Mouse (Mus musculus): Measurements from ENCODE around the gene Prr14. TPM values are rescaled to one million over a fixed set of nuclear protein-coding genes. Genes with fewer than 3 reads are reported as not detected.
"Not testable (repeated sequence)": the region's sequence is repeated elsewhere in the genome, so short reads cannot be mapped to it uniquely, and the experiment has no call there.

Gene Prr14
- 63.5 to 76.8 TPM (median 69.4 TPM) in 3 replicates for total RNA-seq (2017)

DNA sequence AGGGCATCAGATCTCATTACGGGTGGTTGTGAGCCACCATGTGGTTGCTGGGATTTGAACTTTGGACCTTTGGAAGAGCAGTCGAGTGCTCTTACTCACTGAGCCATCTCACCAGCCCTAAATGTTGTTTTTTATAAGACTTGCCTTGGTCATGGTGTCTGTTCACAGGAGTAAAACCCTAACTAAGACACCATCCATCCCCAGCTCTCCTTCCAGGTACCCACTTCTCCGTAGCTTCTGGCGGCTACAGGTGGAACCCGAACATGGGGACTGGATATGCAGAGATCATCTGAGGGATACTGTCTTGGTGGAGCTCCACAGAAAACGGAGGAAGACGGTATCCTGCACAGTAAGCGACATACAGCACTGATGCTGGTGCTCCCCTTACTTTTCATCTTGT is at the start of gene Prr14:
Prr14 (plus strand) TSS at position 301 of the 400 bp plus-strand sequence.
- not testable (repeated sequence) for ATAC-seq (replicated peaks; ENCODE audit: insufficient number of reproducible peaks, low FRiP score, low TSS enrichment, poor library complexity, severe bottlenecking)

DNA sequence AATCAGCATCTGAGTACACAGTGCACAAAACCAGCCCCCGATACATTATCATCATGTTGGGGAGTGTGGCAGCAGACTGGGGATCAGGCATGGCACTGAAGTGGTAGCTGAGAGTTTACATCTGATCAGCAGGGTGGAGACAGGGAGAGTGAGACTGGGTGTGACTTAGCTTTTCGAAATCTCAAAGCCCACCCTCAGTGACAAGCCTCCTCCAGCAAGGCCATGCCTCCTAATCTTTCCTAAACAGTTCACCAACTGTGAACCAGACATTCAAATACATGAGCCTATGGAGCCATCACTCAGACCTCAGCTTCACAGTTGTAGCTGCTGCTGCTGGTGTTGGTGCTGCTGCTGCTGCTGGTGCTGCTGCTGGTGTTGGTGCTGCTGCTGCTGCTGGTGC is 48.0 kb upstream of the Prr14 start:
- no peak for ATAC-seq (replicated peaks; ENCODE audit: insufficient number of reproducible peaks, low FRiP score, low TSS enrichment, poor library complexity, severe bottlenecking)

DNA sequence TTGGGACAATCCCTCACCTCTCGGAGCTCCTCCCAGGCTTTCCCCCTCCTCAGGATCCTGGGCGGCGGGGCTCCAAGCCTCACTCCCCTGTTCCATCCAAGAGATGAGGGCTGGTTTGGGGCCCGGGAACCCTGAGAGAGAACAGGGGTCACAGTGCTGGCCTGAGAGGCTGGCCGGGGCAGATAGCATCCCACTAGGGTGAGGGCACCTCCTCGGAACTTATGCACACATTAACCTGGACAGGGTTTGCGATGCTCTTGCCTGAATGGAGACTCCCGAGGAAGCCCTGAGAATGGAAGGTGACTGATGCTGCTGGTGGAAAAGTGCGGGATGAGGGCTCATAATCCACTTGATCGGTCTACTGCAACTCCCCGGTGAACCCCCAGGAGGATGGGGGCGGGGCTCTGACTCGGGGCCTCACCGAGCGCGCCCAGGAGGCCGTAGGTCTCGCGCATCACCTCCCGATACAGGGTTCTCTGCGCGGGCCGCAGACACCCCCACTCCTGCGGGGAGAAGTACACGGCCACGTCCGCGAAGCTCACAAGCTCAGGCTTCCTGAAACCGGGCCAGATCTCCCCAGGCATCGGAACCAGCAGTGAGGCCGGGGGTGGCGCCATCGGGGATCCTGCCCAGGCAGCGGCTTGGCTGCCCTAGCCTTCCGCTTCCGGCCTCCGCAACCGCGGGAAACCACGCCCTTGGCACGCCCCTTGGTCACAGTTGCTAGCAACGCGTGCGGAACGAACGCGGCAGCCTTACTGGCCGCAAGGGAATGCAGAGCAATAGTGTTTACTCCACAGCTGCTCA is 37.8 kb upstream of the Prr14 start, which contains the start of gene Zfp688:
Zfp688 (minus strand) TSS at position 681 of the 804 bp plus-strand sequence.
- peak; percentile 98 for ATAC-seq (replicated peaks; ENCODE audit: insufficient number of reproducible peaks, low FRiP score, low TSS enrichment, poor library complexity, severe bottlenecking)

DNA sequence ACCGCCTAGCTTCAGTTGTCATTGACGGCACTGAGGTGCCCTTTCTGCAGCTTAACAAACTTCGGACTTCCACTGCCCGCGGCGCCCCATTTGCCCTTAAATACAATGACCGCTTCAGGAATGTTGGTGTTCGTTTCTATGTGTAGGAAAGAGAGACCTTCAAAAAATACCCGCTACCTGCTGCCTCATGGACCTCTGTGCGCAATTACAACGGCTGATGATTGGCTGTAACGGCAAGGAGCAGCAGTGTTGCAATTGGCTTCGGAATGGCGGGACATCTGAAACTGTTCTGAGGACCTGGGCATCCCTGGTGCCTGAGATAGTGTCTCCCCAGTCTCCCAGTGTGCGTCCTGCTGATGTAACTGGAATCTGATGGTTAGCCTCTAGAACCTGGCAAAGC is 37.2 kb upstream of the Prr14 start:
- 0 out of 2 replicates have a peak, but pooled peaks have one; percentile 20 for ATAC-seq (replicated peaks; ENCODE audit: insufficient number of reproducible peaks, low FRiP score, low TSS enrichment, poor library complexity, severe bottlenecking)

DNA sequence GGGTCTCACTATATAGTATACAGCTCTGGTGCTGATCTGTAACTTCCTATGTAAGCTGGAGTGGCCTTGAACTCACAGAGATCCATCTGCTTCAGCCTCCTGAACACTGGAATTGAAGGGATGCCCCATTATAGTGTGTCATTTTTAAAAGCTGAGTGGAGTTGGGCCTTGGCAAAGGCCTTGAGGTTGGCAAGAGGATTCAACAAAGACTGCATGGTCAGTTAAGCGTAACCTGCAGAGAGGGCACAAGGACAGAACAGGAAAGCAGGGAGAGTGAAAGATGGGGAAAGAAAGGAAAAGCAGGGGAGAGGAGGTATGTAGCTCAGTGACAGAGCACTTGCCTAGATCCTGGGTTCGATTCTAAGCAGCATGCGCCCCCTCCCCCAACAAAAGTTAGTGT is 34.1 kb upstream of the Prr14 start:
- no peak for ATAC-seq (replicated peaks; ENCODE audit: insufficient number of reproducible peaks, low FRiP score, low TSS enrichment, poor library complexity, severe bottlenecking)

DNA sequence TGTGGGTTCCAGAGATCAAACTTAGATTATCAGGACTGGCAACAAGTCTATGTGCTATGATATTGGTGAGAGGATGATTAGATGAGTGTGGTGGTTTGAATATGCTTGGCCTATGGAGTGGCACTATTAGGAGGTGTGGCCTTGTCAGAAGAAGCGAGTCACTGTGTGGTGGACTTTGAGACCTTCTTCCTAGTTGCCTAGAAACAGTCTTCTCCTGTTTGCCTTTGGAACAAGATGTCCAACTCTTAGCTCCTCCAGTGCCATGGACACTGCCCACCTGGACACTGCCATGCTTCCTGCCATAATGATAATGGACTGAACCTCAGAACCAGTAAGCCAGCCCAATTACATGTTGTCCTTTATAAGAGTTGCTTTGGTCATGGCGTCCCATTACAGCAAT is 33.5 kb upstream of the Prr14 start:
- ATAC-seq (replicated peaks; ENCODE audit: insufficient number of reproducible peaks, low FRiP score, low TSS enrichment, poor library complexity, severe bottlenecking) = no peak

DNA sequence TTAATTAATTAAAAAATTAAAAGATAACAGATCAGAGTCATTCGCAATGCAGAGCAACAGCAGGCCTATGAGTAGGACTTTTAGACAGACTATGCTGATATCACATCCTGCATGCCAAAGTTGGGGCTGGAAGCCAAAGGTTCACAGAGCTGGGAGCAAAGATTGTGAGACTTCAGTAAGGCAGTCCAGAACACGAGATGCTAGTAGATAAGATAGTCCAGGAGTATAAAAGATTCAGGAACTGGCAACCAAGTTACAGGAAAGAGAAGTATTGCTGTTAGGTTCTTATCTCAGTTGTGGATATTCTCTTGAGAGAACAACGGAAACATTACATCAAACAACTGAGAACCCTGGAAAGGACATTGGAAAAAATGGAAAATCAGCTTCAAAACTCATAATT is 33.1 kb upstream of the Prr14 start:
- no peak for ATAC-seq (replicated peaks; ENCODE audit: insufficient number of reproducible peaks, low FRiP score, low TSS enrichment, poor library complexity, severe bottlenecking)

DNA sequence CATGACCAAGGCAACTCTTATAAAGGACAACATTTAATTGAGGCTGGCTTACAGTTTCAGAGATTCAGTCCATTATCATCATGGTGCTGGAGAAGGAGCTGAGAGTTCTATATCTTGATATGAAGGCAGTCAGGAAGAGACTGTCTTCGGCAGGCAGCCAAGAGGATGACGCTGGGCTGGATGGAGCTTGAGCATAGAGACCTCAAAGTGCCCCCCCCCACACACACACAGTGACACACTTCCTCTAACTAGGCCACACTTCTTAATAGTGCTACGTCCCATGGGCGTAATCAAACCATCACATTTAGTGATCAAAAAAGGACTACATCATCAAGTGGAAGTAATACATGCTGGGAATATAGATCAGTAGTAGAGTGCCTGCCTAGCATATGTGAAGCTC is 24.2 kb upstream of the Prr14 start:
- ATAC-seq (replicated peaks; ENCODE audit: insufficient number of reproducible peaks, low FRiP score, low TSS enrichment, poor library complexity, severe bottlenecking) = no peak

DNA sequence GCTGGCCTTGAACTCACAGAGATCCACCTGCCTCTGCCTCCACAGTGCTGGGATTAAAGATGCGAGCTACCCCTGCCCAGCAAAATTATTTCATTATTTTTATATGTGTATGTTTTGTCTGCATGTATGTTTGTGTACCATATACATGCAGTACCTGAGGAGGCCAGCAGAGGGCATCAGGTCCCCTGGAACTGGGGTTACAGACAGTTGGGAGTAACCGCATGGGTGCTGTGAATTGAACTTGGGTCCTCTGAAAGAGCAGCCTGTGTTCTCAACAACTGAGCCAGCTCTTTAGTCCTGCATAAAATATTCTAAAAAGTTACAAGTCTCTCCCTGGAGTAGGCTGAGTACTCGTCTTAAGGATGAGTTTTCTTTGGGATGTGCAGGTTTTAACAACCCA is 21.7 kb upstream of the Prr14 start:
- no peak for ATAC-seq (replicated peaks; ENCODE audit: insufficient number of reproducible peaks, low FRiP score, low TSS enrichment, poor library complexity, severe bottlenecking)

DNA sequence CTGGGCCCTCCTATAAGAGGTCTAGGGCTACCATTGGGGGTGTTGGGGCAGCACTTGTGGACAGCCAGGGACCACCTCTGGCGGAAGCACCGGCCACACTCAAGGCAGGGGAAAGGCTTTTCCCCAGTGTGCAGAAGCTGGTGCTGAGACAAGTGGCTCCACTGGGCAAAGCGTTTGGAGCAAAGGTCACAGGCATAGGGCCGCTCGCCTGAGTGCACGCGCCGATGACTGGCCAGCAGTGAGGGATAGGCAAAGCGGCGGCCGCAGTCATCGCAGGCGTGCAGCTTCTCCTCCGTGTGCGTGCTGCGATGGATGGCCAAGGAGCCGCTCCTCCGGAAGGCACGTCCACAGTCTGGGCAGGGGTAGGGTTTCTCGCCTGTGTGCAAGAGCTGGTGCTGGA is 15.4 kb upstream of the Prr14 start:
- ATAC-seq (replicated peaks; ENCODE audit: insufficient number of reproducible peaks, low FRiP score, low TSS enrichment, poor library complexity, severe bottlenecking) = no peak

DNA sequence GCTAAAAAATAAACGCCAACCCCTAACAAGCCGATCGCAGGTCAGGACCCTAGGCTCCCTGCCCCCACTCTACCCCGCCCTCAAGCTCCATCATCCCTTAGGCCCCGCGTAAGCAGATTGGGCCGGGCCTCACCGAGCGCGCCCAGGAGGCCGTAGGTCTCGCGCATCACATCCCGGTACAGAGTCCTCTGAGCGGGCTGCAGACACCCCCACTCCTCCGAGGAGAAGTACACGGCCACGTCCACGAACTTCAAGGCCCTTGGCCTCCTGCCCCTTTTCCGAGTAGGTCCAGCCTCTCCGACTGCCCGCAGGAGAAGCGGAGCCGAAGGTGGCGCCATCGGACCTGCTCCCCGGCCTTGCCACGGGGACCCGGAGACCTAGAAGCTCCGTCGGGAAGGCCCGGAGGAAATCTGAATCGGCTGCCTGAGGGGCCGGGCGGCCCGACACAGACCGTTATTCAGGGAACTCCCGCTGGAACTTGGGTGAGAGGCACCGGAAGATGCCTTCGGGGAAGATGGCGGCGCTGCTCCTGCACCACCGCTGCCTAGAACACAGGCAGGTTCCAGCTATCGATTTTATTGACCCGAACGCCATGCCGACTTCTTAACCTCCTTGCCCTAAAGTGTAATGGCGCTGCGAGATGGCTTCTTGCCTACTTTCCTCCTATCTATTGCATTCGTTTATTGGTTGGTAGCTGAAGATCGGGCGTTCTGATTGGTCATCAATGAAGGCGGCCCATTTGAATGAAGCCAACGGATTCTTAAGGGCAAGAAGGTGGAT is 10.7 kb upstream of the Prr14 start, which contains the start of gene Zfp689:
Zfp689 (minus strand) TSS at position 638 of the 780 bp plus-strand sequence.
- peak; percentile 99 for ATAC-seq (replicated peaks; ENCODE audit: insufficient number of reproducible peaks, low FRiP score, low TSS enrichment, poor library complexity, severe bottlenecking)

DNA sequence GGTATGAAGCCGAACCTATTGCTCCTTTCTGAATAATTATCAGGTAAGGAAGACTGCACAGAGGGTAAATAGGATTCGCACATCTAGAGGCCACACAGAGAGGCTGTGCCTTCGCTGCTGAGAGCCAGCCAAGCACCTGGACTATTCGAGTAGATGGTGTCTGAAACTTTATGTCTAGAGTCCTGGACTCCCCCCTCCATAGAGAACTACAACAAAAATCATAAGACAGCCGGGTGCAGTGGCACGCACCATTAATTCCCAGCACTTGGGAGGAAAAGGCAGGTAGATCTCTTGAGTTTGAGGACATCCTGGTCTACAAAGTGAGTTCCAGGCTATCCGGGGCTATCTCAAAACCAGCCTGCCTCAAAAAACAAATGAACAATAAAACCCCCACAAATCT is 9.4 kb upstream of the Prr14 start:
- ATAC-seq (replicated peaks; ENCODE audit: insufficient number of reproducible peaks, low FRiP score, low TSS enrichment, poor library complexity, severe bottlenecking) = no peak

DNA sequence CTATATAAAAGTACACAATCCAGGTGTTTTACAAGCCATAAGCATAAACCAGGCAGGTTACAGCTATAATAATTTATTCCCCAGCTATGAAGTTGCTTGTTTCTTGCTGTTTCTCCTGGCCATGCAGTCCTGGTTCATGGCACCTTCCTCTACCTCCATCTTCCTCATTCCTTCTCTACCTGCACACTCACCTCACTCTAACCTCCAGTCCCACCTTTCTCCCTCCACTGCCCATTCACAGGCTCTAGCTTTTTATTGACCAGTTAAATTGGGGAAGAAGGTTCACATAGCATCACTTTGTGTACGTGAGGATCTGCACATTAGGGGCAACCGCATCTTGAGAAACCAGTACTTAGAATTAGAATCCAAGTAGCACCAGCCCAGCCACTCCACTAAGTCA is 6.4 kb upstream of the Prr14 start:
- no peak for ATAC-seq (replicated peaks; ENCODE audit: insufficient number of reproducible peaks, low FRiP score, low TSS enrichment, poor library complexity, severe bottlenecking)

DNA sequence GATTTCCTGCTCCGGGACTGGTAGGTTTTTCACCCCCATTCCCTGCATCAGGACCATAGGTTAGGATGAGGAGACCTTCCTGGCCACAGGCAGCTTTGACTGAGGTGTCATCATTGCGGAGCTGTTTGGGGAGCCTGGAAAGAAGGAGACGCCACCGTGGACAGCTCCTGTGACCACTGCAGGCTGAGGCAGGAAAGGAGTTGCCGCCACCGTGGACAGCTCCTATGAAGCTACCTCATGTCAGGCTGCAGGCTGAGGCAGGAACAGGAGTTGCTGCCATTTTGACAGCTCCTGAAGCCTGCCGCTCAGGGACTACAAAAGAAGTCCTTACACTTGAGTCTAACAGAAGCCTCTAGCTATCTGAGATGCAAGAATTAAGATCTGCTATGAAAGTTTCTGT is 4.5 kb upstream of the Prr14 start:
- ATAC-seq (replicated peaks; ENCODE audit: insufficient number of reproducible peaks, low FRiP score, low TSS enrichment, poor library complexity, severe bottlenecking) = no peak

DNA sequence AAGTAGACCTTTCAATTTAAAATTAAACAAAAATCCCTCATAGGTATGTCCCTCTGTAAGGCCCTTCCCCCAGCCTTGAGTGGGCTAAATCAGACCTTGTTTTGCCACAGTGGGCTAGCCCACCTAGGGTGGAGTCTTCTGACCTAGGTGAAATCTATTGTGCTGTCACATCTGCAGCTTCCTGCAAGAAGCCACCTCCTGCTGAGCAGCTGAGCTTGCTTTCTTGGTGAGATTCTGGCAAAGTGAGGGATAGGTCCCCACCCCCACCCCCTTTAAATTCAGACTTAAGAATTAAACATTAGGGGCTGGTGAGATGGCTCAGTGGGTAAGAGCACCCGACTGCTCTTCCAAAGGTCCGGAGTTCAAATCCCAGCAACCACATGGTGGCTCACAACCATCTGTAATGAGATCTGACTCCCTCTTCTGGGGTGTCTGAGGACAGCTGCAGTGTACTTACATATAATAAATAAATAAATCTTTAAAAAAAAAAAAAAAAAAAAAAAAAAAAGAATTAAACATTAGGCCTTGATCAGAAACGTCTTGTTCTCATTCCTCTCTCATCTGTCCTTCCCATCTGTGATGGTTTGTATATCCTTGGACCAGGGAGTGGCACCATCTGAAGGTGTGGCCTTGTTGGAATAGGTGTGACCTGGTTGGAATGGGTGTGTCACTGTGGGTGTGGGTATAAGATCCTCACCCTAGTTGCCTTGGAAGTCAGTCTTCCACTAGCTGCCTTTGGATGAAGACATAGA is 864 bp upstream of the Prr14 start:
- not testable (repeated sequence) for ATAC-seq (replicated peaks; ENCODE audit: insufficient number of reproducible peaks, low FRiP score, low TSS enrichment, poor library complexity, severe bottlenecking)

DNA sequence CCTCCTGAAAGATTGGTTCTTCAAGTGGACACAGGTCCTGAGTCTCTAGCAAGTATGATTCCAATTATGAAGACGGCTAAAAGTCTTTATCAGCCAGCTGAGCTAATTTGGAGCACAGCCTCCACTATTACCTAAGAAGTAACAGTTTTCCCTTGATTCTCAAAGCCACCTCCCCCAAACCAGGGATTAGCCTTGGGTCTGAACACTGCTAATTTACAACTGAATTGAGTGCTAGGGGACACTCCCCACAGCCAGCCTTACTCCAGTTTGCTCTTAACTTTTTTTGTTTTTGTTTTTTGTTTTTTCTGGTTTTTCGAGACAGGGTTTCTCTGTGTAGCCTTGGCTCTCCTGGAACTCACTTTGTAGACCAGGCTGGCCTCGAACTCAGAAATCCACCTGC is 5.8 kb downstream of the Prr14 start:
- no peak for ATAC-seq (replicated peaks; ENCODE audit: insufficient number of reproducible peaks, low FRiP score, low TSS enrichment, poor library complexity, severe bottlenecking)

DNA sequence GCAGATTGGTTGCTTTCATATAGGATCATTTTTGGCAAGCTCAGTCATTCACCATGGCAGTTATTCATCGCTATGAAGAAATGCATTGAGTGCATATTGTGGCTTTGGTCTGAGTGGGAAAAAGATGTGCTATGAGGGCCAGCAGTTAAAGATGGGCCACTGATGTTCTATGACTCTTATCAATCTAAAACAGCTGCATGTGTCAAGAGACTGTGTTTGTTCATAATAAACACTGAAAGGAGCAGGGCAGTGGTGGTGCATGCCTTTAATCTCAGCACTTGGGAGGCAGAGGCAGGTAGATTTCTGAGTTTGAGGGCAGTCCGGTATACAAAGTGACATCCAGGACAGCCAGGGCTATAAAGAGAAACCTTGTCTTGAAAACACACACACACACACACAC is 6.3 kb downstream of the Prr14 start:
- not testable (repeated sequence) for ATAC-seq (replicated peaks; ENCODE audit: insufficient number of reproducible peaks, low FRiP score, low TSS enrichment, poor library complexity, severe bottlenecking)

DNA sequence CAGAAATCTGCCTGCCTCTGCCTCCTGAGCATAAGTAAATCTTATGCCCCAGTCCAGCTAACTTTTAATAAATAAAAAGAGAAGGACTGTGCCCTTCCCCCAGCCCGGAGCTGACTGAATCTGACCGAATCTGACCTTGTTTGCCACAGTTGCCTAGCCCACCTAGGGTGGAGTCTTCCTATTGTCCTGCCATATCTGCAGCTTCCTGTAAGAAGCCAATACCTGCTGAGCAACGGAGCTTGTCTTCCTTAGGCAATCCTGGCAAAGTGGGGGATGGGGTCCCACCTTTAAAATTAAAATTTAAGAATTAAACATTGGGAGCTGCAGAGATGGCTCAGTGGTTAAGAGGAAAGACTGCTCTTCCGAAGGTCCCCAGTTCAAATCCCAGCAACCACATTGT is 7.2 kb downstream of the Prr14 start:
- no peak for ATAC-seq (replicated peaks; ENCODE audit: insufficient number of reproducible peaks, low FRiP score, low TSS enrichment, poor library complexity, severe bottlenecking)

DNA sequence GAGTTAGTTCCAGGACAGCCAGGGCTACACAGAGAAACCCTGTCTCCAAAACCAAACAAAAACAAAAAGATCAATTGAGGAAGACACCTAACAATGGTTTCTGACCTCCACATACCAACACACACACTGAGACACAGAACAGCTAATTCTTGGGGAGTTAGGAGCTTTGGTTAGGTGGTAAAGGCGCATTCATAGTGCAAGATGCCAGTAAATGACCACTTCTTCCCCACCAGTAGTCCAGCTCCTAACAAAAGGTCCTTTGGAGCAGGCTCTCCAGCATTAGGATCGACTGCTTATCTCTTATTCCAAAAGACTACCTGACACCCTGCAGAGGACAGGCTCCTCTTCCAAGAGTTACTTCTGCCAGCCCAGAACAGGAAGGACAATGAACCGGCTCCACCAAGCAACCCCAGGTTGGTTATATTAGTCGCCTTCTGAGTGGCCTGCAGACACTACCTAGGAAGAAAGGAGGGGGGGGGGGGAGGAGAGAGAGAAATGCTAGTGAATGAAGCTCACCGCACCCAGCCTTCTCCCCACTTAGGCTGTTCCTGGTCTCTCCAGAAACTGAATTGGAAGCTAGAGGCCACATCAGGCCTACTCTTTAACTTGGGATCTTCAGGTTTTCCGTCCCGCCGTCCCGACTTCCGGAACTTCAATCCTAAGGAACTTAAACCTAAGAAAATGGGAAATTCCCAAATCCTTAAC is 10.8 kb downstream of the Prr14 start:
- ATAC-seq (replicated peaks; ENCODE audit: insufficient number of reproducible peaks, low FRiP score, low TSS enrichment, poor library complexity, severe bottlenecking) = no peak
